Mouse (Mus musculus) cortical plate, adult 2 months (tissue): Measurements from ENCODE around the gene Efna3. TPM values are rescaled to one million over a fixed set of nuclear protein-coding genes. Genes with fewer than 3 reads are reported as not detected.

Source experiments
- H3K27ac ChIP-seq: fragments of 200-500 bp; 2 replicates; pipeline ENCODE4 v1.5.1; 2012; ENCODE audit warnings: low read length, control low read depth, inconsistent platforms; ENCODE audit not compliant: insufficient read depth
- H3K4me1 ChIP-seq: fragments of 200-500 bp; 2 replicates; pipeline ENCODE4 v1.6.1; 2011; ENCODE audit warnings: low read length; ENCODE audit not compliant: control insufficient read depth, insufficient read depth
- H3K4me3 ChIP-seq: fragments of 200-500 bp; 2 replicates; pipeline ENCODE4 v1.5.1; 2011; ENCODE audit warnings: mild to moderate bottlenecking, low read length, control low read depth; ENCODE audit not compliant: insufficient read depth
- CTCF ChIP-seq: fragments of 200-500 bp; IDR thresholded peaks from 2 replicates; pipeline ENCODE4 v1.5.1; 2011; ENCODE audit warnings: mild to moderate bottlenecking, control low read depth, low read length; ENCODE audit not compliant: insufficient read depth; ENCODE audit errors: extremely low read depth
- POLR2A ChIP-seq: fragments of 200-500 bp; IDR thresholded peaks from 2 replicates; pipeline ENCODE4 v1.6.1; 2011; ENCODE audit warnings: mild to moderate bottlenecking, low read length, control low read depth; ENCODE audit not compliant: insufficient read depth; ENCODE audit errors: extremely low read depth
- polyA plus RNA-seq: library from polyadenylated mRNA; depleted of rRNA; stranded (reverse); fragments of >200 nt; gene quantifications from 2 replicates; pipeline ENCODE4 v1.2.3, GENCODE M21; 2012

The Efna3 gene
- polyA plus RNA-seq, 1 experiment = 79.9 TPM

- Histone ChIP-seq H3K27ac (no peak overlapping the region), H3K4me3 (no peak overlapping the region), H3K4me1 (no peaks in the 10 kb centered on the region)
- no peak for TF ChIP-seq POLR2A
- no peak for TF ChIP-seq CTCF
Measured at GRCm38 (mm10) chr3:89328623-89329022, 5.9 kb upstream of the Efna3 start.

- Histone ChIP-seq H3K4me1 (no peaks in the 10 kb centered on the region), H3K27ac (no peak overlapping the region), H3K4me3 (no peak overlapping the region)
- TF ChIP-seq CTCF (no peak), POLR2A (no peak)
Measured at GRCm38 (mm10) chr3:89327371-89327870, 4.7 kb upstream of the Efna3 start.

GRCm38 (mm10) chr3:89325882-89326281 is 3.1 kb upstream of the Efna3 start:
- TF ChIP-seq POLR2A = no peak
- Histone ChIP-seq H3K27ac (no peak overlapping the region), H3K4me3 (no peak overlapping the region), H3K4me1 (no peaks in the 10 kb centered on the region)

- Histone ChIP-seq H3K27ac (peak overlapping the region; percentile 48), H3K4me1 (peaks cover 6% of the 10 kb centered on the region), H3K4me3 (peak overlapping the region; percentile 81)
- TF ChIP-seq POLR2A (no peak), CTCF (no peak)
Measured at GRCm38 (mm10) chr3:89322131-89322500, 649 bp downstream of the Efna3 start.

GRCm38 (mm10) chr3:89321183-89322130 is 1.3 kb downstream of the Efna3 start:
- H3K27ac ChIP-seq = peak overlapping the region; percentile 91
- peak overlapping the region; percentile 81 for H3K4me3 ChIP-seq
- H3K4me1 ChIP-seq = peaks cover 6% of the 10 kb centered on the region
- no peak for TF ChIP-seq CTCF
- TF ChIP-seq POLR2A = no peak

GRCm38 (mm10) chr3:89320581-89321182 is 2.1 kb downstream of the Efna3 start:
- TF ChIP-seq POLR2A (no peak), CTCF (no peak)
- H3K4me3 ChIP-seq = peak overlapping the region; percentile 81
- H3K27ac ChIP-seq = peak overlapping the region; percentile 91
- peaks cover 6% of the 10 kb centered on the region for H3K4me1 ChIP-seq

GRCm38 (mm10) chr3:89319591-89320350 is 3.0 kb downstream of the Efna3 start:
- Histone ChIP-seq H3K4me1 (peaks cover 8% of the 10 kb centered on the region), H3K4me3 (peak overlapping the region; percentile 81), H3K27ac (peak overlapping the region; percentile 13; the same call in 1 of the 2 replicates)
- no peak for TF ChIP-seq POLR2A

GRCm38 (mm10) chr3:89318971-89319590 is 3.7 kb downstream of the Efna3 start:
- Histone ChIP-seq H3K4me3 (peak overlapping the region; percentile 81; the same call in 1 of the 2 replicates), H3K27ac (no peak overlapping the region), H3K4me1 (peaks cover 8% of the 10 kb centered on the region)
- TF ChIP-seq POLR2A = no peak
- no peak for TF ChIP-seq CTCF

- H3K4me3 ChIP-seq = no peak overlapping the region
- H3K4me1 ChIP-seq = peaks cover 8% of the 10 kb centered on the region
- TF ChIP-seq CTCF = no peak
- no peak for TF ChIP-seq POLR2A
- no peak overlapping the region for H3K27ac ChIP-seq
Measured at GRCm38 (mm10) chr3:89318316-89318715, 4.4 kb downstream of the Efna3 start.
